Mouse (Mus musculus): ENCODE measurements at regions not wholly inside any gene's neighbourhood (a gene's known extent, or its start where the extent isn't known, plus 50 kb on each side); places are given as distances from the start of the nearest gene placed in this dataset.

DNA sequence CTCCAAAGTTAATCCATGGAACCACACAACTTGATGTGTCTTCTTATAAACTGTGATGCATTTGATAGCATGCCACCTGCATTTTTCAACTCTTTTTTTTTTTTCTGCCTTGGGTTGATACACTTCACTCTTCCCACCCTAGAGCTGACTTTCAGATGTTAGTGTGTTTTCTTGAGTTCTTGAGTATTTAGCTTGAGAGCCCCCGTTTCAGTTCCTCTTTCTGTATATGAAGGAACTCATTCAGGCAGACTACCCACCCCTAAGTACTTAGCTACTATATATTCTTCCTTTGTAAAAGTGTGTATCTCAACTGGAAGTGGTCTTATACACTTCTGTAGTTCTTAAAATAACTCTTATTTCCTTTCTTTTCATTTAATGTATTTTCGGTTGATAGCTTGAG lies 371.1 kb downstream of the Tns1 start:
- Histone ChIP-seq H3K27me3 (ENCODE audit: control insufficient read depth, insufficient read depth, low read length) (no peaks in the 10 kb centered on the region), H3K4me3 (replicated peaks; ENCODE audit: insufficient read depth, low read depth, low read length) (no peak overlapping the region), H3K27ac (ENCODE audit: insufficient read depth, low read length) (no peak overlapping the region), H3K4me1 (ENCODE audit: control insufficient read depth, insufficient read depth, low read length) (no peaks in the 10 kb centered on the region)
- TF ChIP-seq CTCF (IDR thresholded peaks at IDR 0.05; ENCODE audit: borderline replicate concordance, insufficient read depth, low read depth, low read length), result no peak
- TF ChIP-seq POLR2A (IDR thresholded peaks at IDR 0.05; ENCODE audit: borderline replicate concordance, insufficient read depth, low read length), result no peak
- DNase-seq, result no peak
- WGBS, result 98% methylated on average over 2 of the region's 2 CpGs

DNA sequence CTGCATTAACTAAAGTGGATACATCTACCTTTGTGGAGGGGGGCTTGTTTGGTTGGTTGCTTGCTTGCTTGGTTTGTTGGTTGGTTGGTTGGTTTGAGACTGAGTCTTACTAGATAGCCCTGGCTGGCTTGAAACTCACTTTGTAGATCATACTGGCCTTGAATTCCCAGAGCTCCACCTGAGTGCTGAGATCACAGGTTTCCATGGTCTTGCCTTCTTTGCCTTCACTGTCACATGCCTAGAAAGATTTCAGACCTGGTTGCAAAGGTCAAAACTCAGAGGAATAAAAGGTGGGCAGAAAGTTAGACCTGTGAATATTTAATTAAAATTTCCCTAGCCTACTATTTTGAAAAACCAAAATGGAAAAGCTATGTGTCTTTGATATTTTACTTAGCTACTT lies 375.5 kb downstream of the Tns1 start:
- H3K27me3 ChIP-seq (ENCODE audit: control insufficient read depth, insufficient read depth, low read length), result no peaks in the 10 kb centered on the region
- H3K27ac ChIP-seq (ENCODE audit: insufficient read depth, low read length), result no peak overlapping the region
- H3K4me3 ChIP-seq (replicated peaks; ENCODE audit: insufficient read depth, low read depth, low read length), result no peak overlapping the region
- TF ChIP-seq CTCF (IDR thresholded peaks at IDR 0.05; ENCODE audit: borderline replicate concordance, insufficient read depth, low read depth, low read length) (no peak), POLR2A (IDR thresholded peaks at IDR 0.05; ENCODE audit: borderline replicate concordance, insufficient read depth, low read length) (no peak)
- H3K4me1 ChIP-seq (ENCODE audit: control insufficient read depth, insufficient read depth, low read length), result no peaks in the 10 kb centered on the region; the same call in 1 of the 2 replicates
- no peak for DNase-seq

DNA sequence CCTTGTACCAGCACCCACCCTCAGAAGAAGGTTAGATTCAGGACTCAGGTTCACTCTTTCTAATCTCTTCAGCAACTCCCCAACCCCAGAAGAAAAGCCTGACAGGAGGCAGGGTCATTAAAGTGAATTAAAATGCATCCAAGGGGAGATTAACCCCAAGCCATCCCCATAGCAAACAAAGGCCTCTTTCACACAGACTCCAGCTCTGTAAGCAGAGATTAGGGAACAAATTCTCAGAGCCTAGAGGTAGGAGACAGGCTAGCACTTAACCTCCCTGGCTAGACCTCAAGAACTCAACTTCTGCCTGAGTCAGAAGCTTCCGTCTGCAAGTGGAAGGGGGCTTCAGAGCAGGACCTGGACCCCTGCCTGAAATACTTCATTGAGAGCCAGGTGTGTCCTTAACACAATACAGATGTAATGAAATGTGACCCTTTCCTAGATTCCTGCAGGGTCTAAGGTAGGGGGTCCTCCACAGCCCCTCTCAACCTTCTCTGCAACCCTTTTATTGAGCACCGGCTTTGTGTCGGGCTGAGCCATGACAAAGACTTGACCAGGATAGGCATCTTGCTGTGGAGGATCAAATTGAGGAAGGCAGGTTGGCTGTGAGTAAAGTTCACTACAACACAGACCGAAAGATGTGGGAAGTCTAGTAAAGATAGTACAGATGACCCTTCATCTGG lies 379.6 kb downstream of the Tns1 start:
- no peak overlapping the region for H3K4me3 ChIP-seq (replicated peaks; ENCODE audit: insufficient read depth, low read depth, low read length)
- no peak overlapping the region for H3K27ac ChIP-seq (ENCODE audit: insufficient read depth, low read length)
- TF ChIP-seq CTCF (IDR thresholded peaks at IDR 0.05; ENCODE audit: borderline replicate concordance, insufficient read depth, low read depth, low read length) (no peak), POLR2A (IDR thresholded peaks at IDR 0.05; ENCODE audit: borderline replicate concordance, insufficient read depth, low read length) (no peak)
- 84% methylated on average over 4 of the region's 4 CpGs for WGBS
- no peaks in the 10 kb centered on the region; the same call in 1 of the 2 replicates for H3K4me1 ChIP-seq (ENCODE audit: control insufficient read depth, insufficient read depth, low read length)
- DNase-seq, result no peak
- H3K27me3 ChIP-seq (ENCODE audit: control insufficient read depth, insufficient read depth, low read length), result no peaks in the 10 kb centered on the region

DNA sequence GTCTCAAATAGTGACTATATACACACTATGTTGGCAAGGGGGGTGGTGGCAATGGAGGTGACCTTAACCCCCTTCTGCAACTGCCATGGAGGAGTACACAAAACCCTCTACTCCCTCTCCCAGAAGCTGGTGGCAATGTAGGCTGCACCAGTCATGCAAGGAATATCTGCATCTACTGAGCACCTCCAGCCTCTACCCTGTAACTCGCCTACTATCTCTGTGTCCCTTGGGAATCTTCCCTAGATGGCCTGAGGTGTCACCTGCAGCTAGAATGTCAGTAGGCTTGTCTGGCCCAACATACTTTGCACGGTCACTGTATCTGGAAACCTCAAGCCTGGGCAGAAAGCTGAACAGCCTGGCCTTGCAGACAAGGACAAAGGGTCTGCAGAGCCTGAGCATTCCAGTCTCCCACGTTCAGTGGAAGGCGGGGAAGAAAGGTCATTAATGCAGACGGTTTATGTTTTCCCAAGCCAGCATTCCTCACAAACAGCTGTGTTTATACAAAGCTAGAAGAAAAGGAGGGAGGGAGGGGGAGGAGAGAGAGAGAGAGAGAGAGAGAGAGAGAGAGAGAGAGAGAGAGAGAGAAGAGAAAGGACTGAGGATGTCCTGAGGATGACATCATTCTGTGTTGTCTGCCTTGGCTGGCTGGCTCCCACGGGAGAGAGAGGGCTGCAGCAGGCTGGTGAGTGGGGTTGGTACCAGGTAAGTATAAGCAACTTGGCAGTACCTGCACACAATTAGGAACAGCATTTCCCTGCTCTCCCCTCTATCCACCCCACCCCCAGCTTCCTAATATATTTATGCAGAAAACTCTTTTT lies 380.3 kb downstream of the Tns1 start:
- H3K27ac ChIP-seq (ENCODE audit: insufficient read depth, low read length), result no peak overlapping the region
- no peaks in the 10 kb centered on the region; the same call in 1 of the 2 replicates for H3K4me1 ChIP-seq (ENCODE audit: control insufficient read depth, insufficient read depth, low read length)
- DNase-seq, result no peak
- no peaks in the 10 kb centered on the region for H3K27me3 ChIP-seq (ENCODE audit: control insufficient read depth, insufficient read depth, low read length)
- WGBS, result 57% methylated on average over 6 of the region's 6 CpGs
- H3K4me3 ChIP-seq (replicated peaks; ENCODE audit: insufficient read depth, low read depth, low read length), result no peak overlapping the region
- TF ChIP-seq POLR2A (IDR thresholded peaks at IDR 0.05; ENCODE audit: borderline replicate concordance, insufficient read depth, low read length) (no peak), CTCF (IDR thresholded peaks at IDR 0.05; ENCODE audit: borderline replicate concordance, insufficient read depth, low read depth, low read length) (no peak)

DNA sequence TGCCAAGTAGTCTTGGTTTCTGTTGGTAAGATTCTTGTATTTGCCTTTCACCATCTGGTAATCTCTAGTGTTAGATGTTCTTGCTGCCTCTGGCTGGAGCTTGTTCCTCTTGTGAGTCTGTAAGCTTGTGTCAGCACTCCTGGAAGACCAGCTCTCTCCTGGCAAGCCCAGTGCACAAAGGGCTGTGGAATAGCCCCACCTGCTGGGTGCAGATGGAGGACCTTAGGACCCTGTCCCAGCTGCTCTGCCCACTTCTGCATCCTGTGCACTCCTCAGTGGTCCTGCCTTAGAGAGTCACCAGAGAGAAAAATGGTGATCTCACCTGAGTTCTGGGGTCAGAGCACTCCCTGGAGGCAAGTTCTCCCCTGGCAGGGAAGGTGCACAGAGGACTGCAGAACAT lies 387.2 kb downstream of the Tns1 start:
- Histone ChIP-seq H3K4me1 (ENCODE audit: control insufficient read depth, insufficient read depth, low read length) (no peaks in the 10 kb centered on the region), H3K4me3 (replicated peaks; ENCODE audit: insufficient read depth, low read depth, low read length) (no peak overlapping the region), H3K27ac (ENCODE audit: insufficient read depth, low read length) (no peak overlapping the region), H3K27me3 (ENCODE audit: control insufficient read depth, insufficient read depth, low read length) (no peaks in the 10 kb centered on the region)
- TF ChIP-seq POLR2A (IDR thresholded peaks at IDR 0.05; ENCODE audit: borderline replicate concordance, insufficient read depth, low read length) (no peak), CTCF (IDR thresholded peaks at IDR 0.05; ENCODE audit: borderline replicate concordance, insufficient read depth, low read depth, low read length) (peak; percentile 33)
- no peak for DNase-seq

DNA sequence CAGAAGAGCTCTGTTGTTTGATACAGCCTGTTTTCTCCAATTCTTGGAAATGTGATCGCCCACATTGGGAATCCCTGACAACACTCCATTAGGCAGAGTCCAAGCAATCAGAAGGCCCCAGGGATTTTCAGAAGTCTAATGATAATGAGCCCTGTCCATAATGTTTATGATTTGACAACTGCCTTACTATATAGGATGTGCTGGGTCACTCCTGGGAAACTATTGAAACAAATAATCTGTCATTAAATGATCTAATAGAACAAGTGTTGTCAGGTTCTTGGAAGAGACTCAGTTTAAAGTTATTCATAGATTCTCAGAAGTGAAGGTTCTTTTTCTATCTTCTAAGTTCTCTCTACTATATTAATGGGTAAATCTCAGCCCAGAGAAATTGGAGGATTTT lies 395.9 kb downstream of the Tns1 start:
- TF ChIP-seq CTCF (IDR thresholded peaks at IDR 0.05; ENCODE audit: borderline replicate concordance, insufficient read depth, low read depth, low read length) (no peak), POLR2A (IDR thresholded peaks at IDR 0.05; ENCODE audit: borderline replicate concordance, insufficient read depth, low read length) (no peak)
- Histone ChIP-seq H3K4me3 (replicated peaks; ENCODE audit: insufficient read depth, low read depth, low read length) (no peak overlapping the region), H3K27ac (ENCODE audit: insufficient read depth, low read length) (no peak overlapping the region), H3K27me3 (ENCODE audit: control insufficient read depth, insufficient read depth, low read length) (no peaks in the 10 kb centered on the region), H3K4me1 (ENCODE audit: control insufficient read depth, insufficient read depth, low read length) (peaks cover 30% of the 10 kb centered on the region)
- DNase-seq, result no peak
- WGBS, result 91% methylated on average over 1 of the region's 1 CpGs

DNA sequence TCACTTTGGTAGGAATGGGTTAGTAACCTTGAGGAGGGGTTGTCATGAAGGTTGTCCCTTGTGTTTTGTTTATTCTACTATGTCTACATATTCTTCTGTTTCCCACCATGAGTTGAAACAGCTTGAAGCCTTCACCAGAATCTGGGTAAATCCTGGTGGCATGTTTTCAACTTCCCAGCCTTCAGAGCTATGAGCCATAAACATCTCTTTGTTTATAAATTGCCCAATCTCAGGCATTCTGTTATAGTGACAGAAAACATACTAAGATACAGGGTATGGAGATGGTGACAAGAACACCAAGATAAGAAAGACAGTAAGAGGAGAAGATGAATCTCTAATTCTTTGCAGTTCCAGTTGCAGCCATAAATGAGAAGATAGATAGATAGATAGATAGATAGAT lies 396.5 kb downstream of the Tns1 start:
- Histone ChIP-seq H3K27me3 (ENCODE audit: control insufficient read depth, insufficient read depth, low read length) (no peaks in the 10 kb centered on the region), H3K4me1 (ENCODE audit: control insufficient read depth, insufficient read depth, low read length) (peaks cover 32% of the 10 kb centered on the region), H3K4me3 (replicated peaks; ENCODE audit: insufficient read depth, low read depth, low read length) (no peak overlapping the region), H3K27ac (ENCODE audit: insufficient read depth, low read length) (no peak overlapping the region; the same call in 1 of the 2 replicates)
- TF ChIP-seq CTCF (IDR thresholded peaks at IDR 0.05; ENCODE audit: borderline replicate concordance, insufficient read depth, low read depth, low read length) (no peak), POLR2A (IDR thresholded peaks at IDR 0.05; ENCODE audit: borderline replicate concordance, insufficient read depth, low read length) (no peak)
- no peak for DNase-seq

DNA sequence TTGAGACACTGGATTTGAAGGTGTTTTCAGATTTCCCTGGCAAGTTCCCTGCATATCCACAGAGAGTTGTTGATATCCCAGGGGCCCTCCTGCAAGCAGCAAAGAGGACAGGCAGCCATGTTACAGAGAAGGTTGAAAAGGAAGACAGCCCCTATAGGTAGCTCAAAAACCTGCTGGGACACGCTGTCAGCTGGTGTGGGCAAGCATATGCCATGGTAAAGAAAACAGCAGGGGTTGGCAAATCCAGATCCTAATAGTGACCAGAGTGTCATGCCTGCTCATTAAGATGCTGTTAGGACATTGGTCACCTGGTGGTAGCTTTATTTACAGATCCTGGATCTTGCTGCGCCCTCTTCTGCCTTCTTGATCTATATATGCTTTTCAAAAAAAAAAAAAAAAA lies 397.6 kb downstream of the Tns1 start:
- H3K27me3 ChIP-seq (ENCODE audit: control insufficient read depth, insufficient read depth, low read length), result no peaks in the 10 kb centered on the region
- WGBS, result 22% methylated on average over 2 of the region's 2 CpGs
- TF ChIP-seq CTCF (IDR thresholded peaks at IDR 0.05; ENCODE audit: borderline replicate concordance, insufficient read depth, low read depth, low read length) (no peak), POLR2A (IDR thresholded peaks at IDR 0.05; ENCODE audit: borderline replicate concordance, insufficient read depth, low read length) (no peak)
- H3K27ac ChIP-seq (ENCODE audit: insufficient read depth, low read length), result 0 out of 2 replicates have a peak overlapping the region, but pooled peaks have one; percentile 38
- H3K4me1 ChIP-seq (ENCODE audit: control insufficient read depth, insufficient read depth, low read length), result peaks cover 35% of the 10 kb centered on the region
- no peak overlapping the region for H3K4me3 ChIP-seq (replicated peaks; ENCODE audit: insufficient read depth, low read depth, low read length)
- DNase-seq, result peak; percentile 71 to 84

All from cerebellum, adult 2 months (tissue).